Mouse (Mus musculus): ENCODE measurements around the gene Slc6a4.
"Not testable (repeated sequence)": the region's sequence is repeated elsewhere in the genome, so short reads cannot be mapped to it uniquely, and the experiment has no call there.

Slc6a4 gene

DNA sequence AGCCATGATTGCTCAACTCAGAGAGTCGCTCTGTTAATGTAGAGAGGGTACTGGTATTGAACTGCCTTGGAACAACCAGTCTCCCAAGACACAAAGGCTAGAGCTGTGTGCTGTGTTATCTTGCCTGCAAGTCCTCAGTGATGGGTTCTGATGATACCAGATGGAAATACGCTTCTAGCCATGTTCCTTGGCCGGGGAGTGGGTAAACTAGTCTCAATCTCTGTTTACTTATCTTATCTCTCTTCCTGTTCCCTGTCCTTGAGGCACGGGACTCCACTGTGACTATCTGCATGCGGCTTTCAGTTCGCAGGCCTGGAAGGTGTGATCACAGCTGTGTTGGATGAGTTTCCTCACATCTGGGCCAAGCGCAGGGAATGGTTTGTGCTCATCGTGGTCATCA, 21.1 kb downstream of the Slc6a4 start:
- no peak for DNase-seq (ENCODE audit: low spot score)

DNA sequence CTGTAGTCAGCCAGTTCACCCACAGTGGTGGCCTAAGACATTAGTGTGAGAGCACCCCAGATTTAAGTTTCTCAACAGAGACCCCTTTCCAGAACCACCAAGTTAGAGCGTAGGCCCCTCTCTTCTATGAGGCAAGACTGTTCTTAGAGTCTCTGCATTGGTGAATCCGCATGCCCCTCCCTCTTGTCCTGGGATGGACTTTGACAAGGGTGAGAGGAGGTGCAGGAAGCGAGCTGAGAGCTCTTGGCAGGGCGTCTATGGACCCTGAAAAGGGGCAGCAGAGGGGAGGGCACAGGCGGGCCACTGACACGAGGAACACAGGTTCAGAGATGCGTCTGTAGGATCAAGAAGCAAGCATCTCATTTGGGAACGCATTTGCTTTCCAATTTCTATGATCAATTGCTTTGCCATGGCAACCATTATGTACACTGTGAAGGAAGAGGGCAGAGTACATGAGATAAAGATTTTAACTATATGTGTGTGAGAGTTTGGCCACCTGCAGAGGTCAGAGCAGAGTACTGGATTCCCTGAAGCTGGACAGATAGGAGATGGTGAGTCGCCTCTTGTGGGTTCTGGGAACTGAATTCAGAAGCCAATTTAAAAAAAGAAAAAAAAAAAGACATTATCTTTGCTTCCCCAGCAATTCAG, 23.5 kb downstream of the Slc6a4 start:
- no peak for DNase-seq (ENCODE audit: low spot score)

DNA sequence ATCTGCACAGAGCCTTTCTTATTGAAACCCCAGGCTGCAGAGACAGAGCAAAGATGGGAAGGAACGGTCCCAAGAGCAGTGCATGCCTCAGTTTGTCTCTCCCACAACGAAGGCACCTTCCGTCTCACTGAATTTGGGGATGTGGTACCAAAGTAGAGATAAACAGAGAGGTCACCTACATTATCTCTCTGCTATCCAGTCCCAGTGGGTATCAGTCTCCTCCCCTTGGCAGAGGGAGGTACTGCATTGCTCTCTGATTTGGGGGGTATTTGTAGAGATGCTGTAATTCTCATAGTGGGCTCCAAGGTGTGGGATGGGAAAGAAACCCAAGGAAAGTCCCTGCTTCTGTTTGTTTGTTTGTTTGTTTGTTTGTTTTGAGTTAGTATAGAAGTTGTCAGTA, 28.2 kb downstream of the Slc6a4 start:
- DNase-seq (ENCODE audit: low spot score) = no peak

DNA sequence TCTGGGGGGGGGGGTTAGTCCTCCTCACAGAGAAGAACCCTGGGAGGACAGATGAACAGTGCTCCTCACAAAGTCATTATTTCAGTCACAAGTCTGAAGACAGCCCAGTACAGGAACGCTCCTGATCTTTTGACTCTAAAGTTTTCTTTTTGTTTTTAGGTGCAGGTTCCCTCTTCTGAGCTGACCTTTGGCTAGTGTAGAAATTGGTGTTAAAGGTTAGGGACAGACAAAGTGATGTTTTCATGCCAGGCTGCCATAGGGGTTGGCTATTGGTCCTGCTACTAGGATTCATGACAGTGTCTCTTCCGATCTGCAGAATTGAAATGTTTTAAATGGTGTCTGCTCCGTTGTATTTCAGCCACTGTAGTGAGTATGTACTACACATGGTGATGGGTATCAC, 29.8 kb downstream of the Slc6a4 start:
- DNase-seq (ENCODE audit: low spot score) = no peak

DNA sequence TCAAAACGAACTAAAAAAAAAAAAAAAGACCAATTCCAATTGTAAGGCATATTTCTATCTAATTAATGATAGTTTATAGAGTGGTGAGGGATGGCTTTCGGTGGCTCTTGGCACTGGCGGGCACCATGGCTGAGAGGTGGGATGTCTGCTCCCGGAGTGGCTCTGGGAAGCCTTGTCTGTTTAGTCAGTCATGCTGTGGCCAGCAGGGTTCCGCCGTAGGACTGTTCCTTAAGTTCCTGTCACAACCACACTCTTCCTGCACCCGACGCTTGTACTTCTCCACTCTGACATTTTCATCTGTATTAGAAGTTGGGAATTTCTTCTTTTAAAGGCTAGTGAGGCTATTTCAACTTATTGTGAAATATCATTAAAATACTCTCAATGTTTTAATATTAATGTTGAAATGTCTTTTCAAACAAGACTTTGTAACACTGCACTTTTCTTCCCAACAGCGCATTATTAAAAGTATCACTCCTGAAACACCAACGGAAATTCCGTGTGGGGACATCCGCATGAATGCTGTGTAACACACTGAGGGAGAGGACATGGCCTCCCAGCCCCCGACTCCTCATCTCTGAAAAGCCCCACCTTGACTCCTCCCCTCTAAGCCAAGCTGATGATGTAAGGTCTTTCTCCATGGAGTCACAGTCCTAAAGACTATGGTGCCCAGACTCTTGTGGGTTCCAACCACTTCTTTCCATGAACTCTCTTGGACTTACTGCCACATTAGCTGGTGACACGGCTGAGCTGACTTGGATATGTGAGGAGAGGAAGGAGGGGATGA, 32.9 kb downstream of the Slc6a4 start:
- DNase-seq (ENCODE audit: low spot score) = no peak

DNA sequence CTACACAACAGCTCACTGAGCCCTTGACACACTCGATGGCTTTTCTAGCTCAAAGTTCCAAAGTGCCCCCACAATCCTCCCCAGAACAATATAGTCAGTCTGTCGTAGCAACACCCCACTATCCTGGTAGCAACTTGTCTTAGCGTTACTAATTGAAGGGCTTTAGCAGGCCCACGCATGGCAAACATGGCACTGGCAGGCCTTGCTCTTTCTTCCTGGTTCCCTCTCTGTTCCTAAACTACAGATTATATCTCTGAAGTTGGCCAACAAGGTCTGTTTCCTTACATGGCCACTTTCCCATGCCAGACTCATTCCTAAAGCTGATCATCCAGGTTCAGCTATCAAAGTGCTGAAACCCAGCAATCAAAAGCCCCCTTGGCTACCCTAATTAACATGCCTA, 43.5 kb downstream of the Slc6a4 start:
- DNase-seq (ENCODE audit: low spot score) = no peak

DNA sequence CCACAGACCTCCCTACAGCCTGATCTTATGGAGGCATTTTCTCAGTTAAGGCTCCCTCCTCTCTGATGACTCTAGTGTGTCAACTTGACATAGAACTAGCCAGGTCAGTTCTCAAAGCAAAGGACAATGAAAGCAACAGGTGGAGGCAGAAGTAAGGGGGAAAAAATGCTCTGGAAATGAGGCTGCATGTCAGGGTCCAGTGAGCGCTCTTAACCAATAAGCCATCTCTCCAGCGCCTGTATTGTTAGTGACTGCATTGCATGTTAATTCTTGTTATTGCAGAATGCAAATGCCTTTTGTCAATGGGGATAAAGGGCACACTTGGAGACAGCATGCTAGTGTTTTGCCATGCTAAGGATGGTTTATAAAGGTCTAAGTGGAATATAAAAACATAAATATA, 44.4 kb downstream of the Slc6a4 start:
- DNase-seq (ENCODE audit: low spot score) = no peak

DNA sequence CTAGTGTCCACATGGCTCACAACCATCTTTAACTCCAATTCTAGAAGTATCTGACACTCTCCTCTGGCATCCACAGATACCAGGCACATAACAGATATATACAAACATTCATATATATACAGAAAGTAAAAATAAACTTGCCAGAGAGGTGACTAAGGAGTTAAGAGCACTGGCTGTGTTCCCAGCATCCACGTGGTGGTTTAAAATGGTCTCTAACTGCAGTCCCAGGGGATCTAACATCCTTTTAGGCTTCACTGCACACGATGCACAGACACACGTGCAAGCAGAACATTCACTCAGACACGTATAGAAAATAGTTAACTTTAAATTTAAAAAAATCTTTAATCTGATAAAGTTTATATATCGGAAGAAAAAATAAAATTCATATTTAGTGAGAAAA, 63.5 kb downstream of the Slc6a4 start:
- DNase-seq (ENCODE audit: low spot score) = no peak

DNA sequence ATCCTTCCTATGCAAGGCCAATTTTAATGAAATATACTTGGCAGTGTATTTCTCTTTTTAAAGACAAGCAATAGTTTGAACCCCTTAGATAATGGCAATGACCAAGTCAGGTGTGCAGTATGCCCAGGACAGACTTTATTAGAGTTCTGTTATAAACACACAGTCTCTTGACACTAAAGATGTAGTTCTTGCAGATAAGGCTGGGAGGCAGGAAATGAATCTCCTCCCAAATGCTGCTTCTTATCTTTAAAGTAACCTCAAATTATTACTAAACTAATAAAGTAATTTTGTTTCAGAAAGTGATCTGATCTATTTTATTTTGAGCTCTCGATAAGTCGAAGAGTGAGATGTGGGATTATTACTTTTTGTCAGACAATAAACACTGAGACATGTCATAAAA, 65.0 kb downstream of the Slc6a4 start:
- DNase-seq (ENCODE audit: low spot score) = no peak

DNA sequence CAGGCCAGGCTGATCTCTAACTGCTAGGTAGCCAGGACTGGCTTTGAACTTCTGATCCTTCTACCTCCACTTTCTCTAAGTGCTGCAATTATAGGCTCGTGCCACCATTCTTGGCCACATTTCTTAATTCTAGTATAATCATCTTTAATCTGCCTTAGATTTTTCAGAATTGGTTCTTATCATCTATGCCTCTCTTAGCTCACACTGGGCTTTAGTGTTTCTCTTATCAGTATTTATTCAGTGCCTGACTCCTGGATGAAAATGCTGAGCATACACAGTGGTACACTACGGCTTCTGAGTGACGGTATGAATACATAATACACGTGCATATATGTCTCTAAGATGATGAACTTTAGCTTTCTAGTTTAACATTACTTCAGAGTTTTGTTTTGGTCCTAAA, 70.4 kb downstream of the Slc6a4 start:
- no peak for DNase-seq (ENCODE audit: low spot score)

DNA sequence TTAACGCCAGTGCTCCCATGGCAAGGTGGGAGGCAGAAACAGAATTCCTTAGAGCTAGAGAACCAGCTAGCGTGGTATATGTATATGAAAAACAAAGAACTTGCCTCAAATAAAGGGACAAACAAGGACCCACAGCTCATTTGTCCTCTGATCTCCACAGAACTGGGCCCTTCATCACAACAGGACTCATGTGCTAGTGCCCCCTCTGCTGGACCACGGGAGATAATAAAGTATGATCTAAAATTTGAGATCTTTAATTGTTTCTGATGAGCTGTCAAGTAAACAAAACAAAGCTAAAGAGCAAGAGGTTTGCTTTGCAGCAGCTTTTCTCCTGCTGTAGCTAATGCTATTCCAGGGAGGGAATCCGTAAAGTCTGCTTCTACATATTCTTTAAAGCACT, 72.3 kb downstream of the Slc6a4 start:
- DNase-seq (ENCODE audit: low spot score) = no peak

DNA sequence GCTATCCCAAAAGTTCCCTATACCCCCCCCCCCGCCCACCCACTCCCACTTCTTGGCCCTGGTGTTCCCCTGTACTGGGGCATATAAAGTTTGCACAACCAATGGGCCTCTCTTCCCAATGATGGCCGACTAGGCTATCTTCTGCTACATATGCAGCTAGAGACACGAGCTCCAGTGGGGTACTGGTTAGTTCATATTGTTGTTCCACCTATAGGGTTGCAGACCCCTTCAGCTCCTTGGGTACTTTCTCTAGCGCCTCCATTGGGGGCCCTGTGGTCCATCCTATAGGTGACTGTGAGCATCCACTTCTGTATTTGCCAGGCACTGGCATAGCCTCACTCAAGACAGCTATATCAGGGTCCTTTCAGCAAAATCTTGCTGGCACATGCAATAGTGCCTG, 78.9 kb downstream of the Slc6a4 start:
- DNase-seq (ENCODE audit: low spot score) = not testable (repeated sequence)

DNA sequence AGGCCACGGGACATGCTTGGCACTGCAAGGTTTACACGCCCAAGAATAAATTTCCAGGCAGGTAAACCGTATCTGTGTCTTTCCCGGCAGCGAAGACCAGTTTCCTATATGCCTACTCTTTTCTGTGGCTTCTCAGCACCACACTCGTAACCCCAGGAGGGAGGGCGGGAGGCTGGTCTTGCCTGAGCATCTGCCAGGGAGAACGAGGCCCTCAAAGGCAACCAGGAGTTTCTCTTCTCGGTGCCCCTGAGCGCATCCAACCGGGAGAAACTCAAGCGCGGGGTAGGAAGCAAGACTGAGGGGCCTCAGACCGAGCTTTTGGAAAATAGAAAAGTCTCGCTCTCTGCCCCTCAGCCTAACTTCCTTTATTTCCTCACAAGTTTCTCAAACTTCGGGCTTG, 79.4 kb downstream of the Slc6a4 start:
- DNase-seq (ENCODE audit: low spot score) = no peak

DNA sequence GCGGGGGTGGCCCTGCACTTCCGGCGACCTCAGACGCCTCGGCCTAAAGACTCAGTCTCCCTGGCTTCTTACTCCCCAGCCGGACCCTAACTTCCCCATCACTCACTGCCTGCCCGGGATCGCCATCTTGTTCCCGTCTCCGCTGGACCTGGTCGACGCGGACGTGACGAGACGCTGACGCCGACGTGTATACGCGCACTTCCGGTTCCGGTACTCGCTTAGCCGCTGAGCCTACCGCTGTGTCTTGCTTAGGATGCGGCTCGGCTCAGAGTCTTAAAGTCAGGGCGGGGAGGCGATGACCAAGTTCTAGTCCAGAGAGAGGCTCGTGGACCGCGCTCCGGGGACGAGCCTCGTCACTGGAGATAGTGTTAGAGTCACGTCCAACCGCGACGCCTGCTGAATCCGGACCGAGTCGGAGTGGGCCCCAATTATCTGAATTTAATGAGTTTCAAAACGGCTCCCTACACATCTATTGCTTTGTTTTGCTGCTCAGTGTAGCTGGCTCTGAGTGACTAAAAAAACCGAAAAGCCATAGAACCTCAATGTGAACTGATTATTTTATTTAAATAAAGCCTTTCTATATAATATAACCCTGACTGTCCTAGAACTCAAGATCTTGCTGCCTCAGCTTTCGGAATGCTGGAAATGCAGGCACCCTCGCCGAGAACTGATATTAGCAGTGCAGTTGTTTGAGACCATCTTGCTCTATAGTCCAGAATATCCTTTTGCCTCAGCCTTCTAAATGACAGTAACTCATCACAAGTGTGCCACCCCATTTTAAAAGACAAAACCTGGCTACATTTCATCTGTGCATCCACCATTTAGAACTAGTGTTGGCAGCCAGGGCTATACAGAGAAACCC, 80.1 kb downstream of the Slc6a4 start, which contains the start of gene Nsrp1:
Gene Nsrp1 (minus strand): TSS at position 163 of the 862 bp plus-strand sequence.
- DNase-seq (ENCODE audit: low spot score) = peak; percentile 68

DNA sequence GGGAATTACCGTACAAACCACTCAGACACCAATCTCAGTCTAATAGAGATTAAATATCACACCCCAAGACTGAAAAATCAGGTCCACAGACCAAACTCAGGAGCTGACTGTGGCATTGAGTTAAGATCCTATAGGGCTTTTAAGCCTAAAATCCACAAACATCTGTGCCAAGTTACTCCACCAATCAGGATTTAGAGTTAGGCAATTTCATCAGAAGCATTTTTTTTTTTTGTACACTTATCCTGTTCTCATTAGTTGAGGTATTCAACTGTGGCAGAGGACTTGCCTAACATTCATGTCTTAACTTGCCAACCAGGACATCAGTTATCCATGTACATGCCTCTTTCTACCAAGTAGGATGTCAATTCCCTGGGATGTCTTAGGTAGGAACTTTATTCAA, 81.0 kb downstream of the Slc6a4 start:
- DNase-seq (ENCODE audit: low spot score) = no peak

Measured in ovary, postnatal 10 days (tissue).